Mouse (Mus musculus): ENCODE data around the gene Krtap3-2. TPM values are rescaled to one million over a fixed set of nuclear protein-coding genes. Genes with fewer than 3 reads are reported as not detected.

Krtap3-2 gene
- total RNA-seq, 2 experiments from 2014 or later = not detected

Other genes starting within 250 kb of the Krtap3-2 start
- not detected for gene Krt25, start 233.9 kb downstream of the Krtap3-2 start, total RNA-seq (2021)
- not detected for gene Krt26, start 218.9 kb downstream of the Krtap3-2 start, total RNA-seq (2021)
- gene Krt27, start 205.7 kb downstream of the Krtap3-2 start, total RNA-seq (2021) = not detected
- under 1 TPM; 0.20 to 0.25 TPM for gene Krt28, start 181.9 kb downstream of the Krtap3-2 start, total RNA-seq (2021)
- gene Krt10, start 167.5 kb downstream of the Krtap3-2 start, total RNA-seq (2021) = 10 to 100 TPM; 12.2 to 13.4 TPM
- 1 to 10 TPM; 1.0 to 1.1 TPM for gene Krt12, start 134.6 kb downstream of the Krtap3-2 start, total RNA-seq (2021)
- not detected for gene Krt20, start 118.7 kb downstream of the Krtap3-2 start, total RNA-seq (2021)
- not detected for gene Krt23, start 63.7 kb downstream of the Krtap3-2 start, total RNA-seq (2021)
- not detected for gene Krt39, start 35.5 kb downstream of the Krtap3-2 start, total RNA-seq (2021)
- not detected for gene Krt40, start 13.7 kb downstream of the Krtap3-2 start, total RNA-seq (2021)
- gene Krtap3-3, start 6.0 kb downstream of the Krtap3-2 start, total RNA-seq (2021) = not detected
- not detected for gene Gm11939, start 2.6 kb upstream of the Krtap3-2 start, total RNA-seq (2021)
- not detected for gene Krtap3-1, start 9.8 kb upstream of the Krtap3-2 start, total RNA-seq (2021)
- not detected for gene Krtap1-5, start 24.2 kb upstream of the Krtap3-2 start, total RNA-seq (2021)
- gene Krtap1-4, start 26.8 kb upstream of the Krtap3-2 start, total RNA-seq (2021) = not detected
- not detected for gene Krtap1-3, start 34.5 kb upstream of the Krtap3-2 start, total RNA-seq (2021)
- not detected for gene Krtap9-3, start 41.3 kb upstream of the Krtap3-2 start, total RNA-seq (2021)
- not detected for gene Gm11938, start 46.5 kb upstream of the Krtap3-2 start, total RNA-seq (2021)
- gene Gm11937, start 53.3 kb upstream of the Krtap3-2 start, total RNA-seq (2021) = not detected
- gene Krtap2-4, start 58.0 kb upstream of the Krtap3-2 start, total RNA-seq (2021) = not detected
- not detected for gene Gm11562, start 63.6 kb upstream of the Krtap3-2 start, total RNA-seq (2021)
- gene Krtap4-1, start 71.4 kb upstream of the Krtap3-2 start, total RNA-seq (2021) = not detected
- not detected for gene Krtap4-2, start 78.2 kb upstream of the Krtap3-2 start, total RNA-seq (2021)
- gene Krtap4-7, start 87.2 kb upstream of the Krtap3-2 start, total RNA-seq (2021) = not detected
- gene Gm11555, start 93.4 kb upstream of the Krtap3-2 start, total RNA-seq (2021) = not detected
- not detected for gene Gm11563, start 102.1 kb upstream of the Krtap3-2 start, total RNA-seq (2021)
- not detected for gene Krtap4-6, start 109.1 kb upstream of the Krtap3-2 start, total RNA-seq (2021)
- gene Gm14190, start 133.9 kb upstream of the Krtap3-2 start, total RNA-seq (2021) = not detected
- not detected for gene Gm14180, start 177.4 kb upstream of the Krtap3-2 start, total RNA-seq (2021)
- not detected for gene Gm11595, start 216.1 kb upstream of the Krtap3-2 start, total RNA-seq (2021)
- not detected for gene Krtap4-8, start 223.9 kb upstream of the Krtap3-2 start, total RNA-seq (2021)
- gene Krtap4-9, start 228.3 kb upstream of the Krtap3-2 start, total RNA-seq (2021) = not detected
- not detected for gene Gm11596, start 236.6 kb upstream of the Krtap3-2 start, total RNA-seq (2021)
- gene Gm11569, start 242.1 kb upstream of the Krtap3-2 start, total RNA-seq (2021) = not detected
- gene Gm11554, start 247.6 kb upstream of the Krtap3-2 start, total RNA-seq (2021) = not detected